Mouse (Mus musculus): Measurements from ENCODE around the gene Thsd4. TPM values are rescaled to one million over a fixed set of nuclear protein-coding genes. Genes with fewer than 3 reads are reported as not detected.

Thsd4 gene
- total RNA-seq, 4 experiments from 2014 or later: 3.7 to 4.8 (median 4.2) TPM

- DNase-seq (ENCODE audit: low spot score): no peak
Observed at GRCm38 (mm10) chr9:60456651-60457050, 65.2 kb downstream of the Thsd4 start.

- DNase-seq (ENCODE audit: low spot score): no peak
Observed at GRCm38 (mm10) chr9:60454406-60455076, 67.3 kb downstream of the Thsd4 start.

GRCm38 (mm10) chr9:60449498-60449897 is 72.3 kb downstream of the Thsd4 start:
- DNase-seq (ENCODE audit: low spot score): no peak

GRCm38 (mm10) chr9:60445821-60446220 is 76.0 kb downstream of the Thsd4 start:
- no peak for DNase-seq (ENCODE audit: low spot score)

GRCm38 (mm10) chr9:60441274-60441902 is 80.5 kb downstream of the Thsd4 start:
- no peak for DNase-seq (ENCODE audit: low spot score)

GRCm38 (mm10) chr9:60440506-60440905 is 81.3 kb downstream of the Thsd4 start:
- DNase-seq (ENCODE audit: low spot score): no peak

- no peak for DNase-seq (ENCODE audit: low spot score)
Observed at GRCm38 (mm10) chr9:60436246-60436645, 85.6 kb downstream of the Thsd4 start.

GRCm38 (mm10) chr9:60434093-60434492 is 87.8 kb downstream of the Thsd4 start:
- no peak for DNase-seq (ENCODE audit: low spot score)

GRCm38 (mm10) chr9:60431924-60432323 is 89.9 kb downstream of the Thsd4 start:
- DNase-seq (ENCODE audit: low spot score): no peak

GRCm38 (mm10) chr9:60430017-60430416 is 91.8 kb downstream of the Thsd4 start:
- no peak for DNase-seq (ENCODE audit: low spot score)

- no peak for DNase-seq (ENCODE audit: low spot score)
Observed at GRCm38 (mm10) chr9:60414076-60414755, 107.6 kb downstream of the Thsd4 start.

- DNase-seq (ENCODE audit: low spot score): no peak
Observed at GRCm38 (mm10) chr9:60410872-60411635, 110.8 kb downstream of the Thsd4 start.

GRCm38 (mm10) chr9:60407374-60407773 is 114.5 kb downstream of the Thsd4 start:
- DNase-seq (ENCODE audit: low spot score): no peak

- DNase-seq (ENCODE audit: low spot score): no peak
Observed at GRCm38 (mm10) chr9:60405777-60406176, 116.1 kb downstream of the Thsd4 start.

GRCm38 (mm10) chr9:60402681-60403080 is 119.2 kb downstream of the Thsd4 start:
- DNase-seq (ENCODE audit: low spot score): no peak

- no peak for DNase-seq (ENCODE audit: low spot score)
Observed at GRCm38 (mm10) chr9:60400001-60400400, 121.8 kb downstream of the Thsd4 start.

GRCm38 (mm10) chr9:60398073-60398472 is 123.8 kb downstream of the Thsd4 start:
- DNase-seq (ENCODE audit: low spot score): no peak

GRCm38 (mm10) chr9:60396096-60396495 is 125.8 kb downstream of the Thsd4 start:
- no peak for DNase-seq (ENCODE audit: low spot score)

GRCm38 (mm10) chr9:60392916-60393315 is 128.9 kb downstream of the Thsd4 start:
- DNase-seq (ENCODE audit: low spot score): no peak

GRCm38 (mm10) chr9:60384751-60385150 is 137.1 kb downstream of the Thsd4 start:
- DNase-seq (ENCODE audit: low spot score): no peak

- DNase-seq (ENCODE audit: low spot score): no peak
Observed at GRCm38 (mm10) chr9:60382941-60383340, 138.9 kb downstream of the Thsd4 start.

GRCm38 (mm10) chr9:60382526-60382925 is 139.3 kb downstream of the Thsd4 start:
- DNase-seq (ENCODE audit: low spot score): no peak
